Mouse (Mus musculus): ENCODE results near the gene Cxcr6.

Cxcr6 gene

GRCm38 (mm10) chr9:123828916-123829315 lies 22.6 kb downstream of the Cxcr6 start:
- peak; percentile 74 to 80 for DNase-seq

GRCm38 (mm10) chr9:123835851-123836250 lies 29.6 kb downstream of the Cxcr6 start:
- DNase-seq: no peak

DNA sequence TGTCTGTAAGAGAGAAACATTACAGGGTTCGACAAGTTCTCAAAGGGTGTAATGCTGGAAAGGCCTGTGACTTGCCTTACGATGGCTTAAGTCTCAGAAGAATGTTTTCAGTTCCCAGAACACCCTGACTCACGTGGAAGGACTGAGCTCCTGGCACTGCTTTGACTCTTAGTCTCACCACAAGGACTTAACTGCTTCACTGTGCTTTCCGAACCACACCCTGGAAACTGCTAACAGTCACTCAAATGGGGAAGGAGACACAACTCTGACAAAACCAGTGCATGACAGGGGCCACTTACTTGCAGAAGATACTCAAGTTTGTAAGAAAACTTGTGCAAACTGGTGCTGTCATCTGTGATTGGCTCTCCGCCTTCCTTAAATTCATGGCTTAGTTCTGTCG lies 34.0 kb downstream of the Cxcr6 start:
- no peak for DNase-seq

GRCm38 (mm10) chr9:123844468-123844867 lies 38.2 kb downstream of the Cxcr6 start:
- DNase-seq: no peak

- no peak for DNase-seq
These were observed 38.8 kb downstream of the Cxcr6 start for GRCm38 (mm10) chr9:123845120-123845519.

- no peak for DNase-seq
These were observed 40.2 kb downstream of the Cxcr6 start for GRCm38 (mm10) chr9:123846490-123846889.

DNA sequence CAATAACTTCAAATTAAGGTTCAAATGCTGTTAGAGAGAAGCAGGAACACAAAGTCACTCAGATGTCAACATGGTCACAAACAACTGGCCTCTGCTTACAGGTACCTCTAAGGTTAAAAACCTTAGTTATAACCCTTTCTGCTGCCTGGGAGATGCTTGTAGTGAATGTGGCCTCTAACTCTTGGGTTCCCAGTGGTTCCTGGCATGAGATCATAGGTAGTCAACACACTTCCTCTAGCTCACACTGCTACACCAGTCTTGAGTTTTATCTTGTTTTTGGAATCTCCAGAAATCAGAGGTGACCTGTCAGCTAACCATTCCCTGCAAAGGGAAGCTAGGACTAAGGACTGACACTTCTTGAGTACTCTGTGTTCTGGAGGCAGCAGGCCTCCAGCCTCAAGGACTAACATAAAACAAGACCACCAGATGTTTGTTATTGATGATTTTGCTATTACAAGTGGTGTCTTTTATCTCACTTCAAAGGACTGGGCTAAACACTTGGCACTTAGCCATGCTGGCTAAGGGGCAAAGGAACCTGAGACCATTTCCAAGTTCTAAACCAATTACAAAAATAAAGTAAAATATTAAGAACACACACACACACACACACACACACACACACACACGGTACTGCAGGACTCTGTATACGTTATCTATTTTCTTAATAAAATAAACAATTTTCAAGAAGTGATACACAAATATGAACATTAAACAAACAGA lies 43.9 kb downstream of the Cxcr6 start:
- peak in 1 of 2 experiments; percentile 20 for DNase-seq

- peak; percentile 13 to 16 for DNase-seq
These were observed 44.4 kb downstream of the Cxcr6 start for GRCm38 (mm10) chr9:123850705-123851061.

- peak; percentile 33 to 48 for DNase-seq
These were observed 44.9 kb downstream of the Cxcr6 start for GRCm38 (mm10) chr9:123851062-123851712.

GRCm38 (mm10) chr9:123851713-123852448 lies 45.6 kb downstream of the Cxcr6 start, which contains the start of gene Fyco1:
TSS of gene Fyco1 (minus strand) at chr9:123851899.
- DNase-seq: peak; percentile 92 to 94

- DNase-seq: peak in 1 of 2 experiments; percentile 13
These were observed 46.4 kb downstream of the Cxcr6 start for GRCm38 (mm10) chr9:123852449-123853390.

DNA sequence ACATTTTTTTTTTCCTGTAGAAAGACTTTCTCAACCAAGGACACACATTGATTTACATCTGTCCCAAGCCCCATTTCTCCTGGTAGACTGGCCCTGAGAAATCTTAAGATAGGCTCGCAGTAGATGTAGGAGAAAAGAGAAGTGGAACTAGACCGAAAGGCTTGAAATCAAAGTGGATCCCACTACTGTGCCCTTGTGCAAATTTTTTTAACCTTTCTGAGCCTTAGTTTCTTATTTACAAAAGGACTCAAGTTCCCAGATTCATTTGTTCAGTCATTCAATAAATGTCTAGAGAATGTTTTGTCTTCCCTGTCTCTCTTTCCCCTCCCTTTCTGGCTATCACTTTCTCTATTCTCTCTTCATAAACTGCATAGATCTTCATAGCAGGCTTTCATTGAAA lies 50.6 kb downstream of the Cxcr6 start:
- DNase-seq: no peak
